Mouse (Mus musculus) intestine, embryonic 15.5 days (tissue): Measurements from ENCODE around the gene Ecsit. TPM values are rescaled to one million over a fixed set of nuclear protein-coding genes. Genes with fewer than 3 reads are reported as not detected.

Experiments used
- ATAC-seq: fragments of 200-750 bp; cut with Nextera tagmentation; 2 replicates; pipeline ENCODE4 v1.8.0; 2017; ENCODE audit warnings: moderate TSS enrichment, moderate library complexity
- H3K27ac ChIP-seq: fragments of 300-500 bp; sonication (generic); 2 replicates; pipeline ENCODE4 v1.5.1; 2015; ENCODE audit warnings: mild to moderate bottlenecking, inconsistent platforms
- H3K27me3 ChIP-seq: fragments of 300-500 bp; sonication (generic); replicated peaks from 2 replicates; pipeline ENCODE4 v1.6.1; 2015; ENCODE audit warnings: inconsistent platforms
- H3K36me3 ChIP-seq: fragments of 300-500 bp; sonication (generic); 2 replicates; pipeline ENCODE4 v1.6.1; 2015; ENCODE audit warnings: inconsistent platforms
- H3K4me1 ChIP-seq: fragments of 300-500 bp; sonication (generic); replicated peaks from 2 replicates; pipeline ENCODE4 v1.6.1; 2015; ENCODE audit warnings: inconsistent platforms
- H3K4me2 ChIP-seq: fragments of 300-500 bp; sonication (generic); replicated peaks from 2 replicates; pipeline ENCODE4 v1.6.1; 2015; ENCODE audit warnings: mild to moderate bottlenecking, inconsistent platforms
- H3K4me3 ChIP-seq: fragments of 300-500 bp; sonication (generic); replicated peaks from 2 replicates; pipeline ENCODE4 v1.5.1; 2015; ENCODE audit warnings: inconsistent platforms
- H3K9ac ChIP-seq: fragments of 300-500 bp; sonication (generic); 2 replicates; pipeline ENCODE4 v1.6.1; 2015; ENCODE audit warnings: inconsistent platforms
- H3K9me3 ChIP-seq: fragments of 300-500 bp; sonication (generic); 2 replicates; pipeline ENCODE4 v1.6.1; 2016; ENCODE audit warnings: inconsistent platforms
- WGBS: fragments of 180-500 bp; shearing (Covaris S2); methylation state at CpG from one replicate; pipeline ENCODE4 v1.1.7; 2015; 5-methylcytosine and 5-hydroxymethylcytosine counted together
- polyA plus RNA-seq: library from polyadenylated mRNA; unstranded; fragments of >200 nt; fragmentation: Nextera tagmentation; extraction: Ambion mirVana; gene quantifications from 2 replicates; pipeline ENCODE4 v1.2.1, GENCODE M21; 2015

The Ecsit gene
- polyA plus RNA-seq, 1 experiment from 2014 or later, result 44.4 TPM

DNA sequence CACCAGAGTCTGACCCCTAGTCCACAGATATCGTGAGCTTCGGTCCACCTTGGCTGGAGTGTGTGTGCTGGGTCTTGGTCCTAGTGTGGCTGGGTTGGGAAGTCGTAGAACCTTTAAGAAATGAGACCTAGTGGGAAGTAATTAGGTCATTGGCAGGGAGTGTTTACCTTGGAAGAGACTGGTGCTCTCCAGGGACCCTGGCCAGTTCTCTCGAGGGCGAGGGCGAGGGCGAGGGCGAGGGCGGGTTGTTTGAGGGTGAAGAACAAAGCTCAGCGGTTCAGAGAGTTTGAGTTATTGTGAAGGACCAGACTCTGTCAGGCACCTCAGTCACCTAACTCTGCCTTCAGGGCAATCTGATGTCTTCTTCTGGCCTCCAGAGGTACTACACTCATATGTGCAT is 47.4 kb downstream of the Ecsit start:
- H3K4me3 ChIP-seq, result no peak overlapping the region
- H3K4me2 ChIP-seq, result no peak overlapping the region
- H3K36me3 ChIP-seq, result no peaks in the 10 kb centered on the region
- H3K9me3 ChIP-seq, result no peaks in the 10 kb centered on the region
- ATAC-seq, result no peak
- WGBS, result 65% methylated on average over 10 of the region's 10 CpGs
- H3K4me1 ChIP-seq, result no peaks in the 10 kb centered on the region
- no peaks in the 10 kb centered on the region; the same call in 1 of the 2 replicates for H3K27me3 ChIP-seq
- H3K27ac ChIP-seq, result no peak overlapping the region
- H3K9ac ChIP-seq, result no peak overlapping the region

DNA sequence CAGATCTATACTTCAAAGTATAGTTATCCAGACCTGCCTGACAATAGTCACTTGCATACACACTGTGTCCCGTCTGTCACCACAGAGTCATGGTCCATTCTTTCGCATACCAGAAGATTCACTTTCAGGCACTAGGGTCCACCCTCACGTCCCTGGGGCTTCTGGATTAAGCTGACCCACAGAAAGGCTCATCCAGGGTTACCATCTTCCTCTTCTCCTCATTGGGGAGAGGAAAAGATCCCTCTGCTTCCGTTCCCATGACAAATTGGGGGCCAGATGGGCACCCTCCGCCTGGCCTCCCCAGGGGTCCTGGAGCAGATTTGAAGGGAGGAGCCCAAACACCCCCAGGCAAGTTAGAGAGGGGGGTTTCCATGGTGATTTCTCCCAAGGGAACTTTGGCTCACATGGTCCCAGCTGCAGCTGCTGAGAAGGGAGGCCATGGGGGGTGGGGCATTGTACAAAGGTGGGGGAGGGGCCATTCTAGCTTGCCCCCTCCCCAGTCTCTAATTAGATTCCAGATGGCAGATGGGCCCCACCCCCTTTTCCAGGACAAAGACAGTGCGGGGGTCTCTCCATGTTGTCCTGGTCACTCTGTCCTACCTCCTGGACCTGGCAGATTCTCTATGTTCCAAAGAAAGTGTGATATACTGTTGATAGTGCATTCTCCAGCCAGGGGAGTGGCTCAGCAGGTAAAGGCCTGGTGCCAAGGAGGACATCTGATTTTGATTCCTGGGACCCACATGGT is 49.8 kb downstream of the Ecsit start:
- Histone ChIP-seq H3K36me3 (no peaks in the 10 kb centered on the region), H3K4me3 (no peak overlapping the region), H3K4me2 (no peak overlapping the region), H3K27me3 (no peaks in the 10 kb centered on the region; the same call in 1 of the 2 replicates), H3K9me3 (no peaks in the 10 kb centered on the region), H3K27ac (no peak overlapping the region), H3K9ac (no peak overlapping the region), H3K4me1 (no peaks in the 10 kb centered on the region)
- ATAC-seq, result no peak
- 64% methylated on average over 6 of the region's 6 CpGs for WGBS

DNA sequence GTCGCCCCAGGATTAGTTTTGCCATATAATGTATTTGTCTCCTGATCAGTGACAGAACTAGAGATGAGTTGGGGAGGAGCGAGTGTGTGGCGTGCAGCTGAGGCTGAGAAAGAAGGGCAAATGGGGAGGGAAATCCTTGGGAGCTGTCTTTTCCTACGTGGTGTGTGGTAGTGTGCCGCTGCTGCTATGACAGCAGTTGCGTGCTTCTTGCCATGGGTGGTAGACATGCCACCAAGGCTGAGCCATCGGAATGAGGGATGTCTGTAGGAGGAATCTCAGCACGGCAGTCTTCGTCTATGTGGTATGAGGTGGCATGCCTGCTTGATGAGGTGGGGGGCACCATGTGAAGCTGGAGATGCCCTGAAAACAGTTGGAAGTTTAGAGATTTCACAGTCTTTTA is 54.9 kb downstream of the Ecsit start:
- Histone ChIP-seq H3K4me3 (no peak overlapping the region), H3K36me3 (no peaks in the 10 kb centered on the region), H3K27ac (no peak overlapping the region), H3K9ac (no peak overlapping the region), H3K27me3 (no peaks in the 10 kb centered on the region), H3K9me3 (no peaks in the 10 kb centered on the region), H3K4me2 (no peak overlapping the region), H3K4me1 (no peaks in the 10 kb centered on the region)
- ATAC-seq, result no peak
- WGBS, result 90% methylated on average over 9 of the region's 9 CpGs

DNA sequence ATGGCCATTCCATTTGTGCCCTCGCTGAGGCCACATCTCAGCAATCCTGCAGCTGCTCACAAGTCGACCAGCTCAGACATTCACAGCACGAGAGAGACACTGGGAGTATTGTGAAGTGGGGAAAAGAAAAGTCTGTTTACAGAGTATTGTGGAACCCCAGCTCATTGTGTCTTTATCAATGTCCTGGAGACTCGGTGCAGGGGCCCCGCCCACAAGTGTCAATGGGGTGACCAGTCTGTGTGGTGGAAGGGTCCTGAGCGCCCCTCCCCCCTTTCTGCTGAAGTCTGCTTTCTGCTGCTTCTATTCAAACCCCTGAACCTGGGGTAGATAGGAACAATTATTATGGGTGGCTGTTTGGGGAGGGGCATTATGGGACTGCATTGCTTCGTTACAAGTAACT is 56.8 kb downstream of the Ecsit start:
- Histone ChIP-seq H3K9me3 (no peaks in the 10 kb centered on the region), H3K4me2 (no peak overlapping the region), H3K4me3 (no peak overlapping the region), H3K36me3 (no peaks in the 10 kb centered on the region), H3K9ac (no peak overlapping the region), H3K27ac (no peak overlapping the region), H3K4me1 (no peaks in the 10 kb centered on the region), H3K27me3 (no peaks in the 10 kb centered on the region)
- WGBS, result 47% methylated on average over 7 of the region's 7 CpGs
- no peak for ATAC-seq

DNA sequence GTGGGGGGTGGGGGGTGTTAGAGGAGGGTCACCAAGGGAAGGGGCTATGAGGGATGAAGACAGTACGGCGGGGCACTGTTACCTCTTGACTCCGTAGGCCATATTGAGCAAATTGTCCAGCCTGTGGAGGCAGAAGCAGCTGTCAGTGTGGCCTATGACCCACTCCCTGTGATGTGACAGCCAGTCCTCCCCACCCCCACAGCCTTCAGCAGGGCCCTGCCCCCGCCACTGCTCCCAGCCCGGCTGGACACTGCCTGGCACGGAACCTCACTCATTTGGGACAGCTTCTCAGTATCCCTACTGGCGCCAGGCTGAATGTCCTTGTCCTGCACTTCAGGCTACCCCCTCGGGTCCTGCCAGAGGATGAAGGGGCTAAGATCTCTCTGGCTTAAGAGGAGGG is 60.6 kb downstream of the Ecsit start:
- H3K4me1 ChIP-seq, result no peaks in the 10 kb centered on the region
- no peak overlapping the region for H3K27ac ChIP-seq
- H3K4me3 ChIP-seq, result no peak overlapping the region
- no peaks in the 10 kb centered on the region for H3K27me3 ChIP-seq
- no peak overlapping the region for H3K9ac ChIP-seq
- ATAC-seq, result no peak
- WGBS, result 57% methylated on average over 8 of the region's 8 CpGs
- H3K4me2 ChIP-seq, result no peak overlapping the region
- H3K9me3 ChIP-seq, result no peaks in the 10 kb centered on the region
- H3K36me3 ChIP-seq, result no peaks in the 10 kb centered on the region

Other genes starting within 250 kb of the Ecsit start
- gene Angptl8, start 249.9 kb downstream of the Ecsit start, polyA plus RNA-seq, result 8.2 and 12.0 TPM in 2 replicates
- gene Dock6, start 232.8 kb downstream of the Ecsit start, polyA plus RNA-seq, result 26.9 and 30.7 TPM in 2 replicates
- gene Rab3d, start 167.2 kb downstream of the Ecsit start, polyA plus RNA-seq, result 34.6 and 41.9 TPM in 2 replicates
- gene Ccdc159, start 158.0 kb downstream of the Ecsit start, polyA plus RNA-seq, result 3.1 and 4.2 TPM in 2 replicates
- gene Tmem205, start 157.9 kb downstream of the Ecsit start, polyA plus RNA-seq, result 71.7 and 81.7 TPM in 2 replicates
- 6.9 and 7.0 TPM in 2 replicates for gene Plppr2, start 148.4 kb downstream of the Ecsit start, polyA plus RNA-seq
- gene Swsap1, start 129.7 kb downstream of the Ecsit start, polyA plus RNA-seq, result 5.2 and 5.7 TPM in 2 replicates
- 4.0 and 4.3 TPM in 2 replicates for gene Epor, start 121.9 kb downstream of the Ecsit start, polyA plus RNA-seq
- 1.6 and 1.7 TPM in 2 replicates for gene Rgl3, start 96.0 kb downstream of the Ecsit start, polyA plus RNA-seq
- 0.25 and 0.50 TPM in 2 replicates for gene Ccdc151, start 82.8 kb downstream of the Ecsit start, polyA plus RNA-seq
- gene Prkcsh, start 82.6 kb downstream of the Ecsit start, polyA plus RNA-seq, result 105 and 122 TPM in 2 replicates
- gene Elavl3, start 33.4 kb downstream of the Ecsit start, polyA plus RNA-seq, result 2.8 and 2.9 TPM in 2 replicates
- gene Gm49318, start 14.2 kb downstream of the Ecsit start, polyA plus RNA-seq, result not detected in 2 replicates
- 9.7 and 10.6 TPM in 2 replicates for gene Zfp653, start 14.1 kb downstream of the Ecsit start, polyA plus RNA-seq
- 281 and 303 TPM in 2 replicates for gene Cnn1, start 13.8 kb upstream of the Ecsit start, polyA plus RNA-seq
- gene Elof1, start 31.7 kb upstream of the Ecsit start, polyA plus RNA-seq, result 143 and 157 TPM in 2 replicates
- 39.0 and 49.8 TPM in 2 replicates for gene Acp5, start 50.3 kb upstream of the Ecsit start, polyA plus RNA-seq
- gene Pigyl, start 71.4 kb upstream of the Ecsit start, polyA plus RNA-seq, result 88.6 and 90.0 TPM in 2 replicates
- gene Zfp872, start 102.7 kb upstream of the Ecsit start, polyA plus RNA-seq, result 0.29 and 0.90 TPM in 2 replicates
- 19.3 and 23.6 TPM in 2 replicates for gene Zfp809, start 140.3 kb upstream of the Ecsit start, polyA plus RNA-seq
- 4.2 and 4.3 TPM in 2 replicates for gene Zfp599, start 174.5 kb upstream of the Ecsit start, polyA plus RNA-seq
- gene Zfp810, start 222.2 kb upstream of the Ecsit start, polyA plus RNA-seq, result 12.4 and 13.3 TPM in 2 replicates